Mouse (Mus musculus) stomach, embryonic 16.5 days (tissue): ENCODE results near the gene Ap1s2. TPM values are rescaled to one million over a fixed set of nuclear protein-coding genes. Genes with fewer than 3 reads are reported as not detected.

Experiments
- ATAC-seq: fragments of 200-750 bp; cut with Nextera tagmentation; 2 replicates; pipeline ENCODE4 v1.8.0; 2017; ENCODE audit warnings: moderate number of reproducible peaks, moderate TSS enrichment; ENCODE audit not compliant: insufficient read depth, low FRiP score
- H3K27ac ChIP-seq: fragments of 300-500 bp; sonication (generic); 2 replicates; pipeline ENCODE4 v1.5.1; 2014; ENCODE audit warnings: low read length
- H3K27me3 ChIP-seq: fragments of 300-500 bp; sonication (generic); 2 replicates; pipeline ENCODE4 v1.6.1; 2014; ENCODE audit warnings: low read length, control low read depth, mixed read lengths; ENCODE audit not compliant: control insufficient read depth, insufficient read depth
- H3K36me3 ChIP-seq: fragments of 300-500 bp; sonication (generic); 2 replicates; pipeline ENCODE4 v1.6.1; 2014; ENCODE audit warnings: low read length; ENCODE audit not compliant: control insufficient read depth, insufficient read depth
- H3K4me1 ChIP-seq: fragments of 300-500 bp; sonication (generic); 2 replicates; pipeline ENCODE4 v1.6.1; 2014; ENCODE audit warnings: low read length, control low read depth, mixed read lengths; ENCODE audit not compliant: control insufficient read depth, insufficient read depth
- H3K4me2 ChIP-seq: fragments of 300-500 bp; sonication (generic); 2 replicates; pipeline ENCODE4 v1.6.1; 2014; ENCODE audit warnings: low read depth, low read length, mixed read lengths
- H3K4me3 ChIP-seq: fragments of 300-500 bp; sonication (generic); replicated peaks from 2 replicates; pipeline ENCODE4 v1.5.1; 2014; ENCODE audit warnings: mild to moderate bottlenecking, low read length
- H3K9ac ChIP-seq: fragments of 300-500 bp; sonication (generic); 2 replicates; pipeline ENCODE4 v1.6.1; 2014; ENCODE audit warnings: low read length
- H3K9me3 ChIP-seq: fragments of 300-500 bp; sonication (generic); replicated peaks from 2 replicates; pipeline ENCODE4 v1.6.1; 2016; ENCODE audit warnings: low read length, control low read depth; ENCODE audit not compliant: control insufficient read depth
- WGBS: fragments of 180-500 bp; shearing (Covaris S2); extraction: QIAGEN DNeasy Blood & Tissue Kit; methylation state at CpG from one replicate; pipeline ENCODE4 v1.1.7; 2014; 5-methylcytosine and 5-hydroxymethylcytosine counted together
- polyA plus RNA-seq: library from polyadenylated mRNA; unstranded; fragments of >200 nt; fragmentation: Nextera tagmentation; extraction: Ambion mirVana; gene quantifications from 2 replicates; pipeline ENCODE4 v1.2.1, GENCODE M21; 2015

Ap1s2 gene
- polyA plus RNA-seq, 1 experiment from 2014 or later: 24.1 TPM

DNA sequence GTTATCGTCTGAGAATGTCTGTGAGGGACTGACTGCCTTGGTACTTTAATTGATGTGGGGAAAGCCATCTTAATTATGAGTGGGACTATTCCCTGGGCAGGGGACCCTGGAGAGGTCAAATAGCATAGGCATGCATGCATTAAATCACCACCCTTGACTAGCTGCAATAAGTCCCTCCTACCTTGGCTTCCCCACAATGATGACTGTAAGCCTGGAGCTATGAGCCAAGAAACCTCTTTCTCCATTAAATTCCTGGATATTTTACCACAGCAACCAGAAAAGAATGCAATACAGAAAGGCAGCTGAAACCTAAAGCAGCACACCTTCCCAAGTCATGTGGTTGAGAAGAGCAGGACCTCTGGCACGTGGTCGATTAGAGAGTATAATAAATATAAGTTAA, 35.6 kb downstream of the Ap1s2 start:
- Histone ChIP-seq H3K9me3 (no peaks in the 10 kb centered on the region), H3K36me3 (0 out of 2 replicates have a peak, but pooled peaks cover 2% of the 10 kb centered on the region), H3K4me1 (no peaks in the 10 kb centered on the region), H3K9ac (no peak overlapping the region), H3K4me2 (no peak overlapping the region), H3K27ac (no peak overlapping the region), H3K4me3 (no peak overlapping the region), H3K27me3 (peaks cover 6% of the 10 kb centered on the region; the same call in 1 of the 2 replicates)
- no peak for ATAC-seq
- WGBS: 90% methylated on average over 3 of the region's 3 CpGs

DNA sequence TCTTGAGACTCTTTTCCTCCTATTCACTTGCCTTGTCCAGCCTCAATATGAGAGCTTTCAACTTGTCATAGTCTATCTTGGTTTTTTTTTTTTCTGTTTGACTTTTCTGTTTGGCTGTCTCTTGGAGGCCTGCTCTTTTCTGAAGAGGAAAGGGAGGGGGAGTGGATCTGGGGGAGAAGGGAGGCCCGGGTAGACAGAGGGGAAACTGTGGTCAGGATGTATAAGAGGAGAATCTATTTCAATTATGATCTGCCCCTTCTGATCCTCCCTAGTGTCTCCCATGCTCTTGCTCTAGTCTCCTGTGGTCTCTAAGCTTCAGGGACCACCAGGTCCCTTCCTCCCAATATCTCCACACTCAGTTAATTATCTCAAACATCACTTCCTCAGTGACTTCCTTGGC, 42.8 kb downstream of the Ap1s2 start:
- H3K36me3 ChIP-seq: 0 out of 2 replicates have a peak, but pooled peaks cover 6% of the 10 kb centered on the region
- no peak overlapping the region for H3K4me3 ChIP-seq
- H3K27me3 ChIP-seq: peaks cover 2% of the 10 kb centered on the region; the same call in 1 of the 2 replicates
- H3K4me2 ChIP-seq: no peak overlapping the region
- H3K4me1 ChIP-seq: no peaks in the 10 kb centered on the region
- no peak overlapping the region for H3K27ac ChIP-seq
- no peak for ATAC-seq
- H3K9me3 ChIP-seq: no peaks in the 10 kb centered on the region
- H3K9ac ChIP-seq: no peak overlapping the region
- WGBS: 83% methylated on average over 1 of the region's 1 CpGs

DNA sequence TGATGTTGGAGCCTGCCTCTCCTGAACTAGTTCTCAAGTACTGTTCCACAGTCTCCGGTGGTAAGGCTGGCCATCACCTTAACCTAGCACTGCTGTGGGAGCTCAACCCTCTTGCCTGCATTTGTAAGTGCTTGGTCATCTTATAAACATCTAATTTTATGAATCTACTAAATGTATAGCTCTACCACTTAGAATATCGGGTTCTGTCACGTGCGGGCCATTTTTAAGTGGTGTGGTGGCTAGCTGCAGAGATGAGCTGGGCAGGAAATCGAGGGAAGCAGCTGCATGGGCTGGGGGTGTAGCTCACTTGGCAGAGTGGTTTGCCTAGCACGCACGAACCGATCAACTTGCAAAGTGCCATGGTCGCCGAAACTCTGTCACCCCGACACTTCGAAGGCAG, 48.6 kb downstream of the Ap1s2 start:
- H3K4me3 ChIP-seq: peak overlapping the region; percentile 72
- ATAC-seq: no peak
- 0 out of 2 replicates have a peak, but pooled peaks cover 2% of the 10 kb centered on the region for H3K36me3 ChIP-seq
- peak overlapping the region; percentile 59 for H3K4me2 ChIP-seq
- H3K27me3 ChIP-seq: no peaks in the 10 kb centered on the region; the same call in 1 of the 2 replicates
- H3K4me1 ChIP-seq: peaks cover 2% of the 10 kb centered on the region; the same call in 1 of the 2 replicates
- peak overlapping the region; percentile 99; the same call in 1 of the 2 replicates for H3K27ac ChIP-seq
- H3K9ac ChIP-seq: peak overlapping the region; percentile 86
- H3K9me3 ChIP-seq: no peaks in the 10 kb centered on the region
- 27% methylated on average over 12 of the region's 12 CpGs for WGBS

DNA sequence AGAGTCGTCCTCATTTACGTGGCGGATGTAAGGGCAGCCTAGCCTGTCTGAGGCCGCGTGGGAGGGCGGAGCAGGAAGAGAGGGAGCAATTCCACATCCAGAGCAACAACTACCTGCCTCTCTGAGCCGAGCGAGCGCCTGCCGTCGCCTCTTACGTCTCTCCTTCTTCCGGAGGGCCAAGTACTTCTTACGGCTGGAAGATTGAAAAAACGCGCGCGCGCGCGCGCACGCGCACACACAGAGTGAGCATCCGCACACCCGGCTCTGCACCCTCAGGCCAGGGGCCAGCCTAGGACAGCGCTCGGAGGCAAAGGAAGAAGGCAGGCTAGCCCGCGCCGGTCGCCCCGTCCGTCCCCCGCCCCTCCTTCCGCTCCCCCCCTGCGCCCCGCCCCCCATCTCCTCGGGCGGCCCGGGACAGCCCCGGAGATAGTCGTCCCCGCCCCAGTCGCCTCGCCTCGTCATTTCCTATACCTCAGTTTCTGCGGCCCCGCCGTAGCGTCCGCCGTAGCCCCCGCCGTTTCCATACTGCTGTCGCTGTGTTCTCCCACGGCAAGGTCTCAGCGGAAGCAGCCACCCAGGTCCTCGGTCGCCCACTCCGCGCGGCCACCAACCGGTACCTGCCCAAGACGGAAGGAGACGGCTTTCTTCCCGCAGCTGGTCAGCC, 49.1 kb downstream of the Ap1s2 start:
- ATAC-seq: peak; percentile 93
- Histone ChIP-seq H3K9ac (peak overlapping the region; percentile 86), H3K36me3 (no peaks in the 10 kb centered on the region), H3K27ac (peak overlapping the region; percentile 99), H3K4me1 (peaks cover 2% of the 10 kb centered on the region; the same call in 1 of the 2 replicates), H3K27me3 (no peaks in the 10 kb centered on the region; the same call in 1 of the 2 replicates), H3K9me3 (no peaks in the 10 kb centered on the region), H3K4me2 (peak overlapping the region; percentile 59), H3K4me3 (peak overlapping the region; percentile 72)
- 13% methylated on average over 49 of the region's 67 CpGs for WGBS

DNA sequence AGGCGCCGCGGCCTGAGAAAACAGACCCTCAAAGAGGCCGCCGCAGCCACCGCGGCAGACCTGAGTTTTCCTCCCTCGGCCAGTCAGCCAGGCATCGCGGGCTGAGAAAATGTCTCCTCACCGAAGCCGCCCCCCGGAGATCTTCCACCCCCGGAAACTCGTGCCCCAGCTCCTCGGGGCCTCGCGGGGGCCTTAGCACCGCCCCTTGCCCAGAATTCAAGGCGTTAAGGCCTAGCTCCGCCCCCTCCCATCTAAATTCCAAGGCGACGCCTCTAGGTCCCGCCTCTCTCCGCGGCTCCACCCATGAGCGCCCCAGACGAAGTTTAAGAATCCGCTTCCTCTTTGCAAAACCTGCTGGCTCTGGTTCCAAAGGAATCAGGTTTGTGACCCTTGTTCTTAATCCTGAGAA, 49.7 kb downstream of the Ap1s2 start, which contains the start of gene Zrsr2:
Gene Zrsr2 (minus strand): TSS at position 195 of the 409 bp plus-strand sequence.
- Histone ChIP-seq H3K4me1 (peaks cover 2% of the 10 kb centered on the region; the same call in 1 of the 2 replicates), H3K27ac (peak within 1 kb of the TSS; percentile 99), H3K4me2 (peak within 1 kb of the TSS; percentile 59), H3K27me3 (no peaks in the 10 kb centered on the region; the same call in 1 of the 2 replicates), H3K9ac (peak within 1 kb of the TSS; percentile 86), H3K36me3 (0 out of 2 replicates have a peak, but pooled peaks cover under 1% of the 10 kb centered on the region), H3K9me3 (no peaks in the 10 kb centered on the region), H3K4me3 (peak within 1 kb of the TSS; percentile 72)
- 12% methylated on average over 29 of the region's 29 CpGs for WGBS
- ATAC-seq: peak; percentile 97

DNA sequence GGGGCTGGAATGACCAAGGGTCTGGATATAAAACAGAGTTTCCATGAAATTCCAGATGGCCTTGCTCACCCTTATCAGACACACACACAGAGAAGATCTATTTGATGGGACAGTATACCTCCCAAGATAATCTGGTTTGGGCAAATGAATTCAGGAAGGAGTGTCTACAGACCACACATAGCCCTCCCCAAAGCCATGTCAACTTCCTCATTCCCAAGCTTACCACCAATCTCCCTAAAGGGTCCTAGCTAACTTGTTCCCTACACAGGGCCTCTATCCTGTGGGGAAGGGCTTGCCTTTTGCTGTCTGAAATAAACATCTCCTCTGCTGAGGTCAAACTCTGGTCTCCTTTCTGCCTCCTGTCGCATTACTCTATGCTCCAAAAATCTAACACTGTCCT, 72.3 kb downstream of the Ap1s2 start:
- no peak overlapping the region for H3K9ac ChIP-seq
- H3K36me3 ChIP-seq: no peaks in the 10 kb centered on the region
- no peaks in the 10 kb centered on the region; the same call in 1 of the 2 replicates for H3K27me3 ChIP-seq
- H3K4me2 ChIP-seq: no peak overlapping the region
- H3K4me1 ChIP-seq: no peaks in the 10 kb centered on the region
- 85% methylated on average over 1 of the region's 1 CpGs for WGBS
- no peak overlapping the region for H3K27ac ChIP-seq
- no peak overlapping the region for H3K4me3 ChIP-seq
- no peaks in the 10 kb centered on the region for H3K9me3 ChIP-seq
- ATAC-seq: no peak

DNA sequence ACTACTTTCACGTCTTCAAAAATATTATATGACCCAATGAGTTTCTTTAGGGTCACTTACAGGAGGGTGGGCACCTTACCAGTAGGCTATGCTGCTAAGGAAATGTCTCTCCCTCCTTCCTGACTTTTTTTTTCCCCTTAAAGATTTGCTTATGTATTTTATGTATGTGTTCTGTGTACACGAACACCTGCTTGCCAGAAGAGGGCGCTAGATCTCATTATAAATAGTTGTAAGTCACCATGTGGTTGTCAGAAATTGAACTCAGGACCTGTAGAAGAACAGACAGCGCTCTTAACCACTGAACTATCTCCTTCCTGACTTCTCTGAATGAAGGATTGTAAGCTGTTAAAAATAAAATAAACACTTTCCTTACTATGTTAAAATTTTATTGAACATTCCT, 72.7 kb downstream of the Ap1s2 start:
- WGBS: 48% methylated on average over 4 of the region's 4 CpGs
- Histone ChIP-seq H3K27ac (no peak overlapping the region), H3K4me1 (no peaks in the 10 kb centered on the region), H3K9me3 (no peaks in the 10 kb centered on the region), H3K4me3 (no peak overlapping the region), H3K27me3 (no peaks in the 10 kb centered on the region; the same call in 1 of the 2 replicates), H3K4me2 (no peak overlapping the region), H3K36me3 (no peaks in the 10 kb centered on the region), H3K9ac (no peak overlapping the region)
- no peak for ATAC-seq

DNA sequence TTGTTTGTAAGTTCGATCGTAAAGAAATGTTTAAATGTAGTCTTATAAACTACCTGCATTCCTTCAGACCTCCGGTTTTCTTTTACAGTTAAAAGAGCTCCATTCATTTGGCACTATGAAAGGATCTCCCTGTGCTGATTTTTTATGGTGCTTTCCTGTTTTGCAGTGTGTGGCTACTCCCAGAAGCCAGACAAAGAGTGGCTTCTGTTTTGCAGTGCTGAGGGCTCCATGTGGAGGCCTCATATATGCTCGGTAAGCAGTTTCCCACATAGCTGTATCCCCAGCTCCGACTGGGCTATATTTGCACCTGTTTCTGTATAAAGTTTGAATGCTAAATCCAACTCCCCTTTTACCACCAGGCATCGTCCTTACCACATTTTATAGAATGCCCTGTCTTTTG, 73.3 kb downstream of the Ap1s2 start:
- H3K36me3 ChIP-seq: no peaks in the 10 kb centered on the region
- H3K4me1 ChIP-seq: no peaks in the 10 kb centered on the region
- H3K9me3 ChIP-seq: no peaks in the 10 kb centered on the region
- WGBS: 72% methylated on average over 6 of the region's 6 CpGs
- H3K9ac ChIP-seq: no peak overlapping the region
- H3K4me3 ChIP-seq: no peak overlapping the region
- ATAC-seq: no peak
- no peak overlapping the region for H3K4me2 ChIP-seq
- no peaks in the 10 kb centered on the region; the same call in 1 of the 2 replicates for H3K27me3 ChIP-seq
- no peak overlapping the region for H3K27ac ChIP-seq
